Mouse (Mus musculus) neural tube, embryonic 11.5 days (tissue): ENCODE measurements around the gene Cdhr2. TPM values are rescaled to one million over a fixed set of nuclear protein-coding genes. Genes with fewer than 3 reads are reported as not detected.

Source experiments
- ATAC-seq: fragments of 200-750 bp; cut with Nextera tagmentation; 2 replicates; pipeline ENCODE4 v1.8.0; 2017; ENCODE audit warnings: moderate number of reproducible peaks, mild to moderate bottlenecking, moderate TSS enrichment, moderate library complexity; ENCODE audit not compliant: insufficient read depth, low FRiP score, low TSS enrichment
- DNase-seq: peaks from one replicate; pipeline ENCODE4 v3.0.0-alpha.2; 2015; ENCODE audit warnings: low spot score
- H3K27ac ChIP-seq: fragments of 300-500 bp; sonication (generic); 2 replicates; pipeline ENCODE4 v1.5.1; 2014; ENCODE audit warnings: low read depth, mild to moderate bottlenecking, low read length
- H3K27me3 ChIP-seq: fragments of 300-500 bp; sonication (generic); 2 replicates; pipeline ENCODE4 v1.6.1; 2014; ENCODE audit warnings: mild to moderate bottlenecking, low read length, mixed read lengths; ENCODE audit not compliant: control insufficient read depth, insufficient read depth
- H3K36me3 ChIP-seq: fragments of 300-500 bp; sonication (generic); 2 replicates; pipeline ENCODE4 v1.6.1; 2014; ENCODE audit warnings: mild to moderate bottlenecking, low read length, moderate library complexity, mixed read lengths; ENCODE audit not compliant: control insufficient read depth, insufficient read depth
- H3K4me1 ChIP-seq: fragments of 300-500 bp; sonication (generic); 2 replicates; pipeline ENCODE4 v1.6.1; 2014; ENCODE audit warnings: low read length, mixed read lengths; ENCODE audit not compliant: control insufficient read depth, insufficient read depth
- H3K4me2 ChIP-seq: fragments of 300-500 bp; sonication (generic); 2 replicates; pipeline ENCODE4 v1.6.1; 2014; ENCODE audit warnings: low read depth, mild to moderate bottlenecking, moderate library complexity
- H3K4me3 ChIP-seq: fragments of 300-500 bp; sonication (generic); 2 replicates; pipeline ENCODE4 v1.5.1; 2014; ENCODE audit warnings: low read depth, low read length
- H3K9ac ChIP-seq: fragments of 300-500 bp; sonication (generic); 2 replicates; pipeline ENCODE4 v1.6.1; 2014; ENCODE audit warnings: mild to moderate bottlenecking, low read length
- H3K9me3 ChIP-seq: fragments of 300-500 bp; sonication (generic); 2 replicates; pipeline ENCODE4 v1.6.1; 2016; ENCODE audit warnings: low read length; ENCODE audit not compliant: control insufficient read depth
- WGBS: fragments of 180-500 bp; shearing (Covaris S2); extraction: QIAGEN DNeasy Blood & Tissue Kit; methylation state at CpG from one replicate; pipeline ENCODE4 v1.1.7; 2014; 5-methylcytosine and 5-hydroxymethylcytosine counted together
- polyA plus RNA-seq: library from polyadenylated mRNA; unstranded; fragments of >200 nt; fragmentation: Nextera tagmentation; extraction: Ambion mirVana; gene quantifications from 2 replicates; pipeline ENCODE4 v1.2.1, GENCODE M21; 2014

Cdhr2 gene
- polyA plus RNA-seq, 1 experiment from 2014 or later: 0.15 TPM

DNA sequence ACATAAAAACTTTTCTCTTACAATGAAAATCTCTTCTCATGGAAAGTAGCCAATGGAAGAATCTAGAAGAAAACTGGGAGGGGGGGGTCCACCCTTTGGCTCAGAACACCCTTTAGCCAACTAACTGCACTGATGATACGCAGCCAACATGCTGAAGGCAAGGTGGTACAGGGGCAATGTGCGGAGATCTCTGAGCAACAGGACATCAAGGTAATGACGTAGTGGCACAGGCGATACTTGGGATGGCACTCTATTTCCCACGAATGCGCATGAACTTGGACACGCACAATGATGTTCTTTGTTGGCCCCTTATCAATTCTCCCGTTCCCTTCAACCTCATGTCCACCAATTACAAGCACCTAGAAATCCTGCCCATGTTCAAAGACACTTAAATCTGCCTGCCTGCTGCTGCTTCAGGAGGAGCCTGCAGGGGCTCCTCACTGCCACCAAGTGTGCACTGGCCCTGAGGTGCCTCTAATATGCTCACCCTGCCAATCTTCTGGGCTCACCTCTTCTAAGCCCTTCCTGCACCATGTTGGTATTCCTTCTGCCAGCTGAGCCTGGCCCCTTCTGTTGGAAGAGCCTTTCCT, 11.0 kb upstream of the Cdhr2 start:
- H3K4me1 ChIP-seq: peaks cover 26% of the 10 kb centered on the region
- ATAC-seq (no peak), DNase-seq (no peak)
- no peaks in the 10 kb centered on the region for H3K36me3 ChIP-seq
- H3K9ac ChIP-seq: no peak overlapping the region
- no peak overlapping the region for H3K4me2 ChIP-seq
- no peak overlapping the region for H3K27ac ChIP-seq
- 91% methylated on average over 8 of the region's 8 CpGs for WGBS
- H3K27me3 ChIP-seq: no peaks in the 10 kb centered on the region
- H3K4me3 ChIP-seq: no peak overlapping the region
- H3K9me3 ChIP-seq: no peaks in the 10 kb centered on the region

DNA sequence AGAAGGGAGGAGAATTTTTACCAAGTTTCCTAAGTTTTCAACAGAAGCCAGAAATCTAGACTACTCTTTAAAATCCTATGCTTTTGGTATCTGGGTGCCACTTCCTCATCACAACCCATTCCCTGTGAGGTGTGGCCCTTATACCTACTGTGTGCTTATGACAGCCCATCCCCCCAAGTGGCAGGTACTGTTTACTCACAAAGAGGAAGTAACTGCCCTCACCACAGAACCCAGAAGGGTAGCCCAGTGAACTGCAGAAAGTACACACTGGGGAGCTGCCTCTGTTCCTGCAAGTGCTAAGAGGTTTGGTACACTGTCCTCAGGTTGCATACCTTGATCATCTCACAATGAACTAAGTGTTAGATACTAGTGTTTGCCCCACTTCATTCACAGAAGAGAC, 9.5 kb upstream of the Cdhr2 start:
- no peak for DNase-seq
- Histone ChIP-seq H3K4me3 (no peak overlapping the region), H3K36me3 (no peaks in the 10 kb centered on the region), H3K27ac (no peak overlapping the region), H3K4me1 (peaks cover 17% of the 10 kb centered on the region), H3K9ac (no peak overlapping the region), H3K9me3 (no peaks in the 10 kb centered on the region), H3K4me2 (no peak overlapping the region), H3K27me3 (no peaks in the 10 kb centered on the region)
- no peak for ATAC-seq

DNA sequence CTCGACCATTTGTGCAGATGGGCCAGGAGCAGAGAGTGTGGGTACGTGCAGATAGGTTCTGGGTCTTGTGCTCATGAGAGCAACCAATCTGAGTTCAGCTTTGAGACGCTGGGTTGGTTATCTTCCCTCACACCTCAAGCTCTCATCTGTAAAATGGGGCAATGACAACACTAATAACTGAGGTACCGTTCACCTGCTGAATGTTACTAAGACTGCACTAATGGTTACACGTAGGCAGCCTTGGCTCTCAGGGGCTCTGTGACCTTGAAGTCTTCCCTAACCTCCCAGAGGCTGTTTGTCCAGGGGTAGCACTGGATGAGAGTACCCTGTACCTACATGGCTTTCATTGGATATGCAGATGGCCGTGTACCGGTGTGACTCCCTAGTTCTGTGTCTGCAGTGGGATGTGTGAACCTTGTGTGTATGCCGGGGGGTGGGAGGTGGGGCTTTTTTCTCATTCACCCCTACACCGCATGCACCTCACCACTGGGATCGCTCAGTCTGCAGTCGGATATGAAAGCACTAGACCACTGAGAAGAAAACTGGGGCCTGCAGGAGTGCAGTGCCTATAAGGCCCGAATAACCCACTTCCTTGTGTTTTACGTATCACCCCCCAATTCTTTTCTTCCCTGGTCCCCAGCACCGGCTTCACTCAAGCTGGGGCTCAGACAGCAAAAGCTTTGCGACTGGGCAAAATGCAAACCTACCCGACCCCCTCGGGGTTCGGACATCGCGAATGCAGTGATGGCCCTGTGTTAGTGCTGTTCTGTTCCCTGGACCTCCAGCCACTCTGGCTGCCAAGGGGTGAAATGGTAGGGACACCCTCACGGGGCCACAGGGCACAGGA, 8.3 kb upstream of the Cdhr2 start:
- WGBS: 15% methylated on average over 21 of the region's 21 CpGs
- ATAC-seq: no peak

DNA sequence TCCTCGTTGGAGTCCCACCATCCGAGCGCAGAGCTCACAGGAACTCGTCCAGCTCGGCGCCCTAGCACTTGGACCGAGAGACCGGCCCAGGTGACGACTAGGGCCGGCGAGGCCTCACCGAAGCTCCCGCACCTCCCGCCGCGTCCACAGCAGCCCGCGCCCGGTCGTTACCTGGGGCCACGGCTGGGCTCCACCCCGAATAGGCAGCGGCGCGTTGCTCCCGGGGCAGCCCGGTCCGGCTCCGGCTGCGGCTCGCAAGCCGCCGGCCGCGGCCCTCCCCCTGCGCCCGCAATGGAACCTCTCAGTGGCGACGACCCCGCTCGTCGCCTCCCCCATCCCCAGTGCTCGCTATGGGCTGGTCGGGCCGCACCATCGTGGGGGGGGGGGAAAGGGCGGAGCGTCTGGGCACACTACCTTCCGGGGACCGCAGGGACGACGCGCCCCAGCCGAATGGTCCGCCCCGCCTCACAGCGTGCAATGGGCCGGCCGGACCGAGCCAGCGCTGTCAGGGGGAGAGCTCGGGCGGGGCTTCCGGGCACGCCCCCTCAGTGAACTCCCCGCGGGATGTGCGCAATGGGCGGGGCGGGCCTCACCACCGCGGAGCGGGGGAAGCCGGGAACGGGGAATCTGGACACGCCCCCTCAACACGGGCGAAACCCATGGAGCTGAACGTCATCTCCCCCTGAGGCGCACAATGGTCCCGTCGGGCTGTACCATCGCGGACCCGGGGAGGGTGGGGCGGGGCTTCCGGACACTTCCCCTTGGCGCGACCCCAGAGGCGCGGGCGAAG, 7.5 kb upstream of the Cdhr2 start, which contains the start of gene Rnf44:
Gene Rnf44 (minus strand): TSS at position 350 of the 790 bp plus-strand sequence.
- H3K4me1 ChIP-seq: peaks cover 15% of the 10 kb centered on the region
- H3K27me3 ChIP-seq: no peaks in the 10 kb centered on the region
- H3K4me2 ChIP-seq: peak within 1 kb of the TSS; percentile 79
- H3K27ac ChIP-seq: peak within 1 kb of the TSS; percentile 85
- WGBS: under 1% methylated on average over 76 of the region's 92 CpGs
- peak; percentile 100 for DNase-seq
- peak within 1 kb of the TSS; percentile 71 for H3K4me3 ChIP-seq
- no peaks in the 10 kb centered on the region for H3K9me3 ChIP-seq
- peak within 1 kb of the TSS; percentile 93 for H3K9ac ChIP-seq
- H3K36me3 ChIP-seq: no peaks in the 10 kb centered on the region
- peak; percentile 97 for ATAC-seq

More for the DNA sequence above, 8.3 kb upstream of the Cdhr2 start:
- Histone ChIP-seq H3K9me3 (no peaks in the 10 kb centered on the region), H3K4me3 (peak overlapping the region; percentile 71), H3K4me1 (peaks cover 17% of the 10 kb centered on the region), H3K36me3 (no peaks in the 10 kb centered on the region), H3K9ac (peak overlapping the region; percentile 93), H3K27me3 (no peaks in the 10 kb centered on the region), H3K4me2 (peak overlapping the region; percentile 79), H3K27ac (peak overlapping the region; percentile 78)
- DNase-seq: peak; percentile 20

DNA sequence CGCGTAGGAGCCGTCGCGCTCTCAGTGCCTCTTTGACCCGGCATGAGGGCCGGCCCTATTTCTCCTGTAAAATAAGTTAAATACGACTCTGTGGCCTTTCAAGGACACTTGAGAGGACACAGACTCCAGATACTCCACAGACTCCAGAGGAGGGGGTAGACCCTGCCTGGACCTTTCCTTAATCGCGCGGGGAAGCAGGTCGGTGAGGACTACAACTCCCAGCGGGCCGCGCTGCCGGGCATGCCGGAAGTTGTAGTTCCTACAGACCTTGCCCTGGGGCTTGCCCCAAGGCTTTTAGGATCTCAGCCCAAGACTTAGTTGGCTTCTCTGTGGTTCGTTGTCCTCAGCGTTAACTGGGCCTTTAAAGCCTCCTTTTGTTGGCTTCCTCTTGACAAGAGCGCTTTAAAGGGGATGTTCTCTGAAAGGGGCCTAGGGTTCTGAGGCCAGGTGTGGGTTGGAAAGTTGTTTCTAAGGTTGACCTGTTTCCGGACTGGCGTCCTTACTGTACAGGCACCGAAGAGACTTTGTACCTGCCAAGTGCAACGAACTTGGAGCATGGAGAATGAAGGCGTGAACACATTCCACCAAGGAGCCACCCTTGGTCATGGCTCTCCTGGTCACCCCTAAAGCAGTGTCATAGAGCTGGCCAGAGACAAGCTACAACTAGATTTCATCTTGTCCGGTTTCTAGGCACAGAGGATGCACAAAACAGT, 6.8 kb upstream of the Cdhr2 start:
- no peaks in the 10 kb centered on the region for H3K9me3 ChIP-seq
- peak; percentile 76 for ATAC-seq
- H3K9ac ChIP-seq: peak overlapping the region; percentile 59
- 16% methylated on average over 26 of the region's 26 CpGs for WGBS
- DNase-seq: no peak
- H3K27me3 ChIP-seq: no peaks in the 10 kb centered on the region
- H3K27ac ChIP-seq: peak overlapping the region; percentile 85
- H3K36me3 ChIP-seq: no peaks in the 10 kb centered on the region
- H3K4me1 ChIP-seq: peaks cover 15% of the 10 kb centered on the region
- peak overlapping the region; percentile 43 for H3K4me2 ChIP-seq
- H3K4me3 ChIP-seq: peak overlapping the region; percentile 71

DNA sequence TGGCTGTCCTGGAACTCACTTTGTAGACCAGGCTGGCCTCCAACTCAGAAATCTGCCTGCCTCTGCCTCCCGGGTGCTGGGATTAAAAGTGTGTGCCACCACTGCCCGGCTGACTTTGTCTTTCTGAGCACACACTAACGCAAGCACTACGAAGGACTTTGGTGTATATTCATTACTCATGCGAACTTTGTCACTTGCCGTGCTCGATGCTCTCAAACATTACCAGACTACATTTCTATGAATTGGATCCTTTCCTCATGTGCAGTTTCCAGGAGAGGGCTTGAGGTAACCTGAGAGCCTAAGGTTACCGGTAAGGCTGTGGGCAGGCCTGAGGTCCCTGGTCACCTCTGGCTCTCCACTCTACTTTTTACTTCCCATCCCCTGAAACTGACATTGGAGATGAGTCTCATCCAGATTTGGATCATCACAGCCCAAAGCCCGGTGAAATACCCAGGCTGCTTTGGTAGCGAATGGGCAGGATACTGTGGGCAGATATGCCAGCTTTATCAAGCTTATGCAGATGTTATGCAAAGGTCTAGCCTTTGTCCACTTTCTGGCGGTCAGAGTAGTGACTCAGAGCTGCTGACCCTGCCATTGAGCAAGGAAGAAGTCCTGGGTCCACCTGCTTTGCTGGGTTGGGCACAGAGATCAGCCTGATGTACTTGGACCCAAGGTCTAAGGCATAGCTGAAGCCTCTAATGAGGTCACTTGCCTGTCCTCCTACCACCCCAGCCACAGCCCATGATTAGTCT, 5.6 kb upstream of the Cdhr2 start:
- 90% methylated on average over 11 of the region's 11 CpGs for WGBS
- Histone ChIP-seq H3K27ac (no peak overlapping the region), H3K4me2 (no peak overlapping the region), H3K36me3 (no peaks in the 10 kb centered on the region), H3K9ac (no peak overlapping the region), H3K4me1 (peaks cover 15% of the 10 kb centered on the region), H3K9me3 (no peaks in the 10 kb centered on the region), H3K4me3 (no peak overlapping the region), H3K27me3 (no peaks in the 10 kb centered on the region)
- no peak for DNase-seq
- no peak for ATAC-seq

DNA sequence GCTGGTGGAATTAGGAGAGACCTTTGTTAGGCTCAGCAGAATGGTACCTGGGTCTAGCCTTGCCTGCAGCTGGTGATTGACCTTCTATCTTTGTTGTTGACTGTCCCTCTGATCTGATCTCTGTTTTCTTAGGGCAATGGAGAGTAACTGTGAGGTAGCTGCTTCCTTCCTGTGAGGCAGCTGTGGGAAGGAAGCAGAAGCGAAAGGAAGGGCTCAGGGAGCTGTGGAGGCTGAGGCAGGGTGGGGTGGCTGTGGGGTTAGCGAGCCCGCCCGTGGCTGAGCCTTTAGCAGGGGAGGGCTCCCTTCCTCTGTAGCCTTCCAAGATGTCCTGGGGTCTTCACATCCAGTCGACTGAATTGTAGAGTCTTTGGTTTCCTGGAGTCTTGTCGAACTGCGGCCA, 1.2 kb downstream of the Cdhr2 start:
- Histone ChIP-seq H3K9ac (no peak overlapping the region), H3K27me3 (no peaks in the 10 kb centered on the region), H3K4me1 (no peaks in the 10 kb centered on the region), H3K4me2 (no peak overlapping the region), H3K27ac (no peak overlapping the region), H3K9me3 (no peaks in the 10 kb centered on the region), H3K4me3 (no peak overlapping the region), H3K36me3 (no peaks in the 10 kb centered on the region)
- no peak for DNase-seq
- WGBS: 69% methylated on average over 7 of the region's 7 CpGs
- ATAC-seq: no peak

DNA sequence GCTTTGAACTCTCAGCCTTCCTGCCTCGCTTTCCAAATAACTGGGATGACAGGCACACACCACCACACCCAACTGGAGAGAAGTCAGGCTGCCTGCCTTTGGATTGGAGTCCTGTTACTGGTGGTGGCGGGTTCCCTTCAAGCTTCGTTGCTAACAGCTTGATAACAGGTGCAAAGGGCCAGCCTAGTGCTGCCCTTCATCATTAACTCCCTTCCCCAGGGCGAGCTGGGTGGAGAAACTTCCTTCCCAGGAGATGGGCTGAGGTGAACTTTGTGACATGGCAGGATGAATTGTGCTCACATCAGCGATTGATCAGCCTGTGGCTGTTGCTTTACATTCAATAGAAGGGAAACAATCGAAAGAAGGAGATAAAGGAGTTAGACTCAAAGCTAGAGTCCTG, 3.6 kb downstream of the Cdhr2 start:
- Histone ChIP-seq H3K4me2 (no peak overlapping the region), H3K4me1 (no peaks in the 10 kb centered on the region), H3K27me3 (no peaks in the 10 kb centered on the region), H3K9me3 (no peaks in the 10 kb centered on the region), H3K4me3 (no peak overlapping the region), H3K36me3 (no peaks in the 10 kb centered on the region), H3K27ac (no peak overlapping the region), H3K9ac (no peak overlapping the region)
- 59% methylated on average over 6 of the region's 6 CpGs for WGBS
- DNase-seq: no peak
- ATAC-seq: no peak
